Mouse (Mus musculus): ENCODE data around the gene Prpf39. TPM values are rescaled to one million over a fixed set of nuclear protein-coding genes. Genes with fewer than 3 reads are reported as not detected.

Gene Prpf39
- 44.2 and 51.9 TPM in 2 replicates for polyA plus RNA-seq (2012; rRNA removed)
- polyA plus RNA-seq (2014; fragmentation: Nextera tagmentation; extraction: Ambion mirVana) = 58.2 and 63.0 TPM in 2 replicates

- Histone ChIP-seq H3K4me1 (ENCODE audit: control insufficient read depth, insufficient read depth, low read length) (peaks cover 15% of the 10 kb centered on the region; the same call in 1 of the 2 replicates), H3K4me3 (replicated peaks; ENCODE audit: low read length) (peak within 1 kb of the TSS; percentile 95), H3K27ac (replicated peaks; ENCODE audit: low read depth, low read length) (peak within 1 kb of the TSS; percentile 82), H3K4me2 (replicated peaks; ENCODE audit: low read depth, low read length, severe bottlenecking) (peak within 1 kb of the TSS; percentile 66), H3K9ac (ENCODE audit: low read depth, low read length, severe bottlenecking) (peak within 1 kb of the TSS; percentile 96), H3K9me3 (ENCODE audit: control insufficient read depth, low read length) (no peaks in the 10 kb centered on the region), H3K27me3 (ENCODE audit: control insufficient read depth, insufficient read depth, low read length) (no peaks in the 10 kb centered on the region), H3K36me3 (ENCODE audit: control insufficient read depth, insufficient read depth, low read length) (peaks cover 4% of the 10 kb centered on the region)
- peak; percentile 95 for ATAC-seq (ENCODE audit: low FRiP score, low read depth)
- peak; percentile 80; the same call in 1 of the 2 replicates for TF ChIP-seq POLR2A (IDR thresholded peaks at IDR 0.05; ENCODE audit: borderline replicate concordance, extremely low read depth, insufficient read depth, insufficient read length)
- DNase-seq (ENCODE audit: low spot score) = peak; percentile 93
- 0% methylated on average over 40 of the region's 65 CpGs for WGBS
Measured at GRCm38 (mm10) chr12:65036190-65036870, at the start of gene Prpf39. Gene Prpf39 (plus strand): TSS chr12:65036333.

DNA sequence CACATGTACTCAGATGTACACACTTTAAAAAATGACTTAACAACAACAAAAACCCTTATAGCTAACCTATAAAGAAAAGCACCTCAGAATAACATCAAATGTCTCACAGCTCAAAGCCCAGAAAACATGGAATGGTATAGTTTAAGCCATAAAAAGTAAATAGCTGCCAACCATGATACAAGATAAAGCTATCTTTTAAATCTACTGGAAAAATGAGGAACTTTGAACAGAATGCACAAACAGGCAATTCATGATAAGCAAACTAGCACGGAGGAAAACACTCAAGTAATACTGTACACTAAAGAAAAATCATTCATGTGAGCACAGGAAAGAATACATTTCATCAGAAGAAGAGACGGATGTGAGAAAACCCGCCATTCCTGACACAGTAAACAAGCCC is 28.4 kb upstream of the Prpf39 start:
- no peaks in the 10 kb centered on the region for H3K27me3 ChIP-seq (ENCODE audit: control insufficient read depth, insufficient read depth, low read length)
- H3K36me3 ChIP-seq (ENCODE audit: control insufficient read depth, insufficient read depth, low read length) = peaks cover 64% of the 10 kb centered on the region
- ATAC-seq (ENCODE audit: low FRiP score, low read depth) (no peak), DNase-seq (ENCODE audit: low spot score) (no peak)
- H3K4me2 ChIP-seq (replicated peaks; ENCODE audit: low read depth, low read length, severe bottlenecking) = no peak overlapping the region
- no peak overlapping the region for H3K27ac ChIP-seq (replicated peaks; ENCODE audit: low read depth, low read length)
- H3K9me3 ChIP-seq (ENCODE audit: control insufficient read depth, low read length) = no peaks in the 10 kb centered on the region
- WGBS = 94% methylated on average over 3 of the region's 3 CpGs
- TF ChIP-seq POLR2A (IDR thresholded peaks at IDR 0.05; ENCODE audit: borderline replicate concordance, extremely low read depth, insufficient read depth, insufficient read length) = no peak
- no peaks in the 10 kb centered on the region for H3K4me1 ChIP-seq (ENCODE audit: control insufficient read depth, insufficient read depth, low read length)
- no peak overlapping the region for H3K9ac ChIP-seq (ENCODE audit: low read depth, low read length, severe bottlenecking)
- no peak overlapping the region for H3K4me3 ChIP-seq (replicated peaks; ENCODE audit: low read length)

- H3K36me3 ChIP-seq (ENCODE audit: control insufficient read depth, insufficient read depth, low read length) = peaks cover 13% of the 10 kb centered on the region
- no peaks in the 10 kb centered on the region for H3K9me3 ChIP-seq (ENCODE audit: control insufficient read depth, low read length)
- WGBS = 92% methylated on average over 6 of the region's 6 CpGs
- TF ChIP-seq POLR2A (IDR thresholded peaks at IDR 0.05; ENCODE audit: borderline replicate concordance, extremely low read depth, insufficient read depth, insufficient read length) = no peak
- no peaks in the 10 kb centered on the region for H3K27me3 ChIP-seq (ENCODE audit: control insufficient read depth, insufficient read depth, low read length)
- no peak overlapping the region for H3K27ac ChIP-seq (replicated peaks; ENCODE audit: low read depth, low read length)
- H3K4me3 ChIP-seq (replicated peaks; ENCODE audit: low read length) = no peak overlapping the region
- no peaks in the 10 kb centered on the region for H3K4me1 ChIP-seq (ENCODE audit: control insufficient read depth, insufficient read depth, low read length)
- ATAC-seq (ENCODE audit: low FRiP score, low read depth) (no peak), DNase-seq (ENCODE audit: low spot score) (no peak)
- no peak overlapping the region for H3K4me2 ChIP-seq (replicated peaks; ENCODE audit: low read depth, low read length, severe bottlenecking)
- H3K9ac ChIP-seq (ENCODE audit: low read depth, low read length, severe bottlenecking) = no peak overlapping the region
Measured at GRCm38 (mm10) chr12:65022842-65023241, 13.3 kb upstream of the Prpf39 start.

- no peak overlapping the region for H3K9ac ChIP-seq (ENCODE audit: low read depth, low read length, severe bottlenecking)
- H3K4me3 ChIP-seq (replicated peaks; ENCODE audit: low read length) = peak overlapping the region; percentile 95
- H3K27me3 ChIP-seq (ENCODE audit: control insufficient read depth, insufficient read depth, low read length) = no peaks in the 10 kb centered on the region
- TF ChIP-seq POLR2A (IDR thresholded peaks at IDR 0.05; ENCODE audit: borderline replicate concordance, extremely low read depth, insufficient read depth, insufficient read length) = no peak
- H3K9me3 ChIP-seq (ENCODE audit: control insufficient read depth, low read length) = no peaks in the 10 kb centered on the region
- peak overlapping the region; percentile 66; the same call in 1 of the 2 replicates for H3K4me2 ChIP-seq (replicated peaks; ENCODE audit: low read depth, low read length, severe bottlenecking)
- ATAC-seq (ENCODE audit: low FRiP score, low read depth) (peak; percentile 1; the same call in 1 of the 2 replicates), DNase-seq (ENCODE audit: low spot score) (no peak)
- H3K4me1 ChIP-seq (ENCODE audit: control insufficient read depth, insufficient read depth, low read length) = peaks cover 15% of the 10 kb centered on the region; the same call in 1 of the 2 replicates
- H3K27ac ChIP-seq (replicated peaks; ENCODE audit: low read depth, low read length) = no peak overlapping the region
- WGBS = 49% methylated on average over 8 of the region's 8 CpGs
- peaks cover 4% of the 10 kb centered on the region; the same call in 1 of the 2 replicates for H3K36me3 ChIP-seq (ENCODE audit: control insufficient read depth, insufficient read depth, low read length)
Measured at GRCm38 (mm10) chr12:65035839-65036189, 319 bp upstream of the Prpf39 start.

GRCm38 (mm10) chr12:65036892-65037545 is 886 bp downstream of the Prpf39 start:
- DNase-seq (ENCODE audit: low spot score) = peak; percentile 39

More at GRCm38 (mm10) chr12:65036892-65037545, 886 bp downstream of the Prpf39 start:
- Histone ChIP-seq H3K27me3 (ENCODE audit: control insufficient read depth, insufficient read depth, low read length) (no peaks in the 10 kb centered on the region), H3K4me3 (replicated peaks; ENCODE audit: low read length) (peak overlapping the region; percentile 95), H3K9ac (ENCODE audit: low read depth, low read length, severe bottlenecking) (peak overlapping the region; percentile 96), H3K36me3 (ENCODE audit: control insufficient read depth, insufficient read depth, low read length) (peaks cover 5% of the 10 kb centered on the region), H3K4me1 (ENCODE audit: control insufficient read depth, insufficient read depth, low read length) (peaks cover 15% of the 10 kb centered on the region; the same call in 1 of the 2 replicates), H3K4me2 (replicated peaks; ENCODE audit: low read depth, low read length, severe bottlenecking) (peak overlapping the region; percentile 66), H3K27ac (replicated peaks; ENCODE audit: low read depth, low read length) (no peak overlapping the region), H3K9me3 (ENCODE audit: control insufficient read depth, low read length) (no peaks in the 10 kb centered on the region)
- ATAC-seq (ENCODE audit: low FRiP score, low read depth) = no peak; the same call in 1 of the 2 replicates
- 14% methylated on average over 18 of the region's 18 CpGs for WGBS
- TF ChIP-seq POLR2A (IDR thresholded peaks at IDR 0.05; ENCODE audit: borderline replicate concordance, extremely low read depth, insufficient read depth, insufficient read length) = no peak

All from limb, embryonic 14.5 days (tissue).